Mouse (Mus musculus) R1 (cell line): ENCODE measurements around the gene Igdcc3.
"Not testable (repeated sequence)": the region's sequence is repeated elsewhere in the genome, so short reads cannot be mapped to it uniquely, and the experiment has no call there.

Experiments used
- DNase-seq: peaks from one replicate; pipeline ENCODE4 v3.0.0-alpha.2; 2018; ENCODE audit warnings: low read depth, low spot score

The Igdcc3 gene

DNA sequence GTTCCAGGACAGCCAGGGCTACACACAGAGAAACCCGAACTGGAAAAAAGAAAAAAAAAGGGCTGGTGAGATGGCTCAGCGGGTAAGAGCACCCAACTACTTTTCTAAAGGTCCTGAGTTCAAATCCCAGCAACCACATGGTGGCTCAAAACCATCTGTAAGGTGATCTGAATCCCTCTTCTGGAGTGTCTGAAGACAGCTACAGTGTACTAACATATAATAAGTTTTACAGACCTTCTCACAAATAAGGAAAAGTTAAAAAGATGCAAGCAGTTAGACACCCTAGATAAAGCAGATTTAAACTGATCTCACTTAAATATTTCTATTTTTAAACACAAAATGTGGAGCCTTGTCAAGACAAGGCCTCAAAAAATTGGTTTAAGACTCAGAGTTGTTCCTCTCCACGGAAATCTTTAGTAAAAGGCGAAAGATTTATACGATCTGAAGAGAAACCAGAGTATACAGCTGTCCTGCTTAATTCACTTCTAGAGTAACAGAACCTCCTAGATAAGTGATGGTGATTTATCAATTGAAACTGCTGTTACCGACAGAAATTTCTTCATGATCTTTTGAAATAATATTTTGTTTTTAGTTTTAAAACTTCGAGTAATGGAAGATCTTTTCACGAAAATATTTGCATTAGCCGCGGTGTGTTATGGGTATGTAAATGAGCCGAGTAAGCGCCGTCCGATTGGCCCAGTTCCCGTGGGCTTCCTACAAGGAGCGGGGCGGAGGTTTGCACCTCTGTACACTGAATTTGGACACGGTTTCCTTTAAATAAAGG is 60.6 kb downstream of the Igdcc3 start:
- peak; percentile 96 for DNase-seq

DNA sequence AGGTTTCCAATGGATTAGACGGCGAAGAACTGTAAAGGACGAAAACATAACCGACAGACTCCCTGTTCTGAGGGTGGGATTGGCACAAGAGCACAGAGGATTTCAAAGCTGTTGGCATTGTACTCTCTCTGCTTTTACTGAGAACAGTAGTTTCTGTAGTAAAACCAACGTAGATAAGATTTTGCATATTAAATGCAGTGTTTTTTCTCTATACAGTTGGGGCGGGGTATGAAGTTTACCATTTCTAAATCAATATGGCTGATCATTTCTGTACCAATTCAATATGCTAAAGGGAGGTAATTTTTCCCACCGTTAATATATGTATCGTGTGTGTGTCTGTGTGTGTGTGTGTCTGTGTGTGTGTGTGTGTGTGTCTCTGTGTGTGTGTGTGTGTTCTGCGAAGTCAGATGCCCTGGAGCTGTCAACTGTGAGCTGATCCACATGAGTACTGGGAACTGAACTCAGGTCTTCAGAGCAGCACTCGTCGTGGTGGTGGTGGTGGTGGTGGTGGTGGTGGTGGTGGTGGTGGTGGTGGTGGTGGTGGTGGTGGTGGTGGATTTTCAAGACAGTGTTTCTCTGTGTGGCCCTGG is 61.3 kb downstream of the Igdcc3 start:
- DNase-seq = no peak

DNA sequence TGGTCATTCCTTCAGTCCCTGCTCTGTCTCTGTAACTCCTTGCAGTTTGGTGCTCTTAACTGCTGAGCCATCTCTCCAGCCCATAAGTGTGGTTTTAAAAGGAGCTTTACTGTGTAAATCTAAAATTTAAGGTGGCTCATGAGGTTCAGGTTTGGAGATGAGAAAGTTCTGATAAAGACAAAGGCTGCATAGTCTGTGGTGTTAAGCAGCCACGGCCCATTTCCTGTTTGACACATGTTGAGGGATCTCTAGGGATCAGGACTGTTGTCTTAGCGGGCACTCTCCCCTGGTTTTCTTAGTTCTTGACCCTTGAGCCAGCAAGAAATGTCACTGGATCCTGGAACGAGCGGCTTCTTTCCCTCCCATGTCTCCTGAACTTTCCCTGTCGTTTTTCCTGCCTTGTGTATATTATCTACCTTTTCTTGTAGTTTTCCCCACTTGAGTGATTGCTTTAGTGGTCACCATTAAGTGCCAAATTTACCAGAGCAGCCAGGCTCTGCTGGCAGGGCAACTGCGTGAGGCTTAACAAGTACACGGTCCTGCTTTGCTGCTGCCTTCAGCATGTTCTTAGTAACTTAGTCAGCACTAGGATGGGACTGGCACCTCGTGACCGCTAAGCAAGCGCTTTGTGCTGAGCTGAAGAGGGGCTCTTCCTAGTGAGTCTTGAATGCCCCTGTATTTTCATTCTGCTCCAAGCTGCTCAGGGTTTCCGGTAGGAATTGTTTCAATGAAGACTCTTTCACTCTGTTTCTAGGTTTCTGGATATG is 64.2 kb downstream of the Igdcc3 start:
- no peak for DNase-seq

DNA sequence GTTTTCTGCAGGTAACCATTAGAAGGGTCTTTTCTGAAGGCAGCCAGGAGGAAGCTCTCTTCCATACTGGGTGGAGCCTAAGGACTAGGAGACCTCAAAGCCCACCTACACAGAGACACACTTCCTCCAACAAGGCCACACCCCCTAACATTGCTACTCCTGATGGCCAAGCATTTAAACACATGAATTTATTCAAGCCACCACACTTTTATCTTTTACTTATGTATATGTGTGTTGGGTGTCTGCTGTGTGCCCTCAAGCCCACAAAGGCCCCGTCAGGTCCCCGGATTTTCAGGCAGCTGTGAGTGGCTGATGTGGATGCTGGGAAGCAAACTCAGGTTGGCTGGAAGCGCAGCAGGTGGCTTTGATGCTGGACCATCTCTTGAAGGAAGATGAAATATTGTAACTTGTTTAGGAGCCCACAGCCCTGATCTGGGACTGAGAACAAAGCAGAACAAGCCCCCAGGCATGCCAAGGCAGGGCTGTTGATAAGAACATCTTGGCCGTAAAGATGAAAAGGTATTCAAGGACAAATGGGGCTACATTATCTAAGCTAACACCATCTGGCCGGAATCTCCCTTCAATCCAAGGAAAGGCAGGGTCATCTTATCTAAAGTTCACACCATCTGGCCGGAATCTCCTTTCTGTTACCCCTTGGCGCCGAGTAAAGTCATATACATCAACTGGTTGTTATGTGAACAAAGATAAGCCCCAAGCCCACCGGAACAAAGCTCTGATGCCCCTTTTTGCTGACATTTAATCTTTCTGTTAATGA is 66.2 kb downstream of the Igdcc3 start:
- not testable (repeated sequence) for DNase-seq

DNA sequence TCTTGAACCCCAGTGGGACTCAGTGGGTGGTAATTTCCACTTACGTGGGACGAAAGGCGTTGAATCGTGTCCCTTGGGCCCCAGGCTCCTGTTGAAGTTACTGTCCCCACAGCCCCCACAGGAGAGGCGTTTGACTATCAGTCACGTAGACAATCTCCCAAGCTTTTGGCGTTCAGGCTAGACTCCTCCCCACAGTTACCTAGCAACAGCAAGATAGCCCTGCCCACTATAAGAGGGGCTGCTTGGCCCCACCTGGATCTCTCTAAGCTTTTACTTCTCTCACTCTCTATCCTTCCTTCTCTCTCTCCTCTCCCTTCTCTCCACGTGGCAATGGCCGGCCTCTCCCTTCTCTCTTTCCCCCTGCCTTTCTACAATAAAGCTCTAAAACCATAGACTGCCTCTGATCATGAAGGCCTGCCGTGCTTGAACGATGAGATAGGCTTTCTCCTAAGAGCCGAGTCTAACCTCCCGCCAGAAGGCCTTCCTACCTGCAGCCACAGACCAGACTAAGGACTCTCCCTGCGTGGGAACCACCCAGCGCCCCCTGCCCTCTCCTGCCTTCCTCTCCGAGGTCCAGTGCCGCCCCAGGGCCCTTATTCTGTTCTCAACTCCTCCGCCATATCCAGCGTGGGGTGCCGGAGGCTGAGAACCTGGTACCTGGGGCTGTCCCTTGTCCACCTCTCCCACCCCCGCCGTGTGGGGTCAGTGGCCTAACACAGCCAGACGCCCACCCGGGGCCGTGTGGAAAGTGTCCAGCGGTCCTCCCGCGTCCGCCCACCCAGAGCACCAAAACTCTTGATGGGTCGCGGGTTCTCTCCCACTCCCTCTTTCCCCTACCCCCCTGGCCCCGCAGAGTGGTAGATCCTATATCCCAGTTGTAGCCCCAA is 67.5 kb downstream of the Igdcc3 start:
- DNase-seq = peak; percentile 76

DNA sequence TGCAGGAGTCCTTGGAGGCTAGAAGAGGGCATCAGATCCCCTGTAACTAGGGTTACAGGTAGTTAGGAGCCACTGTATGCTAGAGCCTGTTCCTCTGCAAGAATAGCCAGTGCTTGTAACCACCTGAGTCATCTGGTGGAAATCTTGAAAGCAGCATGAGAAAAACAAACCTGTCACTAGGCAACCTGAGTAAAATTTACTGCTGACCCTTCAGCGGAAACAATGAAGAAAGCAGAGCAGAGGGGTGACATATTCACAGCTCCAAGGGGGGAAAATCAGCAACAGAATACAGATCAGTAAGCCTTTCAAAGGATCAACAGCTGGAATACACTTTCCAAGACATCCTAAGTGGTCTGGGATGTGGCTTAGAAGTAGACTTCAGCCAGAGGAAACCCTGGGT is 70.6 kb downstream of the Igdcc3 start:
- DNase-seq = peak; percentile 59

DNA sequence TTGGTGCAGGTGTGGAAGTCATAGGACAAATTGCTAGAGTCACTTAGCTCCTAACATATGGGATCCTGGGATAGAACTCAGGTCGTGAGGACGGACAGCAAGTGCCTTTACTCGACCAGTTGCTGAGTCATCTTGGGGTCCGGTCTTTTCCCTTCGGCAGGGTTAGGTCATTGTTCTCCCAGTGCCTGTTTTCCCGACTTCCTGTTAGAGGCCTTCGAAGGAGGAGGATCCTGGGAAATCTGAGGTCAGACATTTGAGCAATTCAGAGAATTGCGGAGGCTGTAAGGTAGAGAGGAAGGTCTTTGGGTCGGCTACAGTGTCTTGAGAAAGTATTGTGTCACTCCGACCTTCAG is 73.4 kb downstream of the Igdcc3 start:
- DNase-seq = peak; percentile 97

DNA sequence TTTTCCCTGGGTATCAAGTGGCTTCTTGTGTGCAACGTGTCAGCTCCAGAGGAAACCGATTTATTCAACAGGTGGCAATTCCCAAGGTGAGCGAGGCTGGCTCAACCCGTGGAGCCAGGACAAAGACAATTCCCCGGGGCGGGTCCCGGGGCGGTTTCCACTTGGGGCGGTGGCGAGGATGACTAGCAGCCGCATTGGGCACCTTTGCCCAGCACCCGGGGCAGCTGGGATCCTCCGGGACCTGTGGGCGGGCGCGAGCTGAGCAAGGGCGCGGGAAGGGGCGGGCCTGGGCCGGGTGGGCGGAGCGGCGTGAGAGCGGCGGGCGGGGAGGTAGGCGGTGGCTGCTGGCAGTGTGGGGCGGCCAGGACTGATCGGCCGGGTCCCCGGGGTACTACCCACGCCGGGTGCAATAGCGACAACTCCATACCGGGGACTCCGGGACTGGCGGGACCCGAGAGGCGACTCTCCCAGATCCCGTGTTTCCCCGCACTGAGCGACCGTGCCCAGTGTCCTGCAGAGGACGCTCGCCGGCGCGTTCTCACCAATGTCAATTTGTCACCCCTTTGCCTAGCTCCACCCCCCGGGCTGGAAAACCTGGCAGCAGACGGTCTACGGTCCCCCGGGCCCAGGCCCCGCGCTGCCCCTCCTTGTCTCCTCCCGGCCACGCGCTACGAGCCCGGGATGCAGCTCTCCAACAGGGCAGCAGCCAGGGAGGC is 73.9 kb downstream of the Igdcc3 start:
- peak; percentile 82 for DNase-seq

DNA sequence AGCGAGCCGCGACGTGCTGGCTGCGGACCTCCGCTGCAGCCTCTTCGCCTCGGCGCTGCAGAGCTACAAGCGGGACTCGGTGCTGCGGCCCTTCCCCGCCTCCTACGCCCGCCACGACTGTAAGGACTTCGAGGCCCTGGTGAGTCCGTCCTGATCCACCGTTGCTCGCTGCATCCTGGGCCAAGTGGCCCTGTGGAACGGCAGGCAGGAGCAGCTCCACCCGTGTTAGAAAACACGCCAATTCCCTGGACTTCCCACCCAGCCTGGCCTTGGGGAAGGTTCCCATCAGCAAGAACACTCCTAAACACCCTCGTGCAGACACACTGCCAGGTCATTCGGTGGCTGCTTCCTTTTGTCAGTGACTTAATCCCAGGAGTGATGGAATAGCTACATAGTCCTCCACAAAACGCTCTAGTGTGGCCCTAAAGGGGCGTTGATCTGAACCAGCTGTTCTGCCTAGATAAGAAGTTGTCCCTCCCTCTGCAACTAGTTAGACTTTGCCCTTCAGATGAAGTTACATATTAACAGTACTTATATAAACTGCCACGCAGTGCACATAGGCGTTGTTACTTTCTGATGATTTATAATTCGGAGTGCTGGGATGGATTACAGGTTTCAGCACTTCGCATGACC is 74.6 kb downstream of the Igdcc3 start:
- DNase-seq = no peak

DNA sequence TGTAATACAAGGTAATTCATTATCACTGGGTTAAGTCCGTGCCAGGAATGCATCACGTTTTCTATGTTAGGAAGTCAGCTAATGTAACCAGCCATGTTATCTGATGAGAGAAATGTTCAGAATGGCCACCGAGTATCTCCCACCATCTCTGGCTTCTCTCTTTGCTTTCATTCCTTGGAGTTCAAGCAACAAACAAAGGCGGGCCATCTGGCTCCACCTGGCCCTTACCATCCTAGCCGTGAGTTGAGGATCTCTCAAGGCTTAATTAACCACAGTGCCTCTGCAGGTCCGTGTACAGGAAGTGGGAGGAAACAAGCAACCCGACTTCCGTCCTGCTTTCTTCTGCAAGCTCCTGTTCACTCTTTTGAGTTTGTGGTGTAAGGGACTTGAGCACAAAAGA is 76.0 kb downstream of the Igdcc3 start:
- DNase-seq = no peak

DNA sequence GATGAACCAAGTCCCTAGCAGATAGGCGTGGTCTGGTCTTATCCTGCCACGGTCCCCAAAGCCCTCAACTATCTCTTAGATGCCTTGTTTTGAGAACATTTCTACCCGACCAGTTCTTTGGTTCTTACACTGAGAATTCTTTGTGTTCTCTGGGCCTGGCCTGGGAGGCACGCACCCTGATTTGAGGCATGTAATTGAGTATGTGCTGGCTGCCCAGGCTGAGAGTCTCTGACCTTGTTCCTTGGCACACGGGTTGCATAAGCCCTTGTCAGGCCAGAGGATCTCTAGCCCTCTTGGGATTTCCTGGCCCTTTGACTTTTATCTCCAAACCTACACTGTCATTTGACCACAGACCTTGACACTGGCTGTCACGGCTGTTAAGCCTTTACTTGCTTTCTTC is 76.7 kb downstream of the Igdcc3 start:
- DNase-seq = no peak

DNA sequence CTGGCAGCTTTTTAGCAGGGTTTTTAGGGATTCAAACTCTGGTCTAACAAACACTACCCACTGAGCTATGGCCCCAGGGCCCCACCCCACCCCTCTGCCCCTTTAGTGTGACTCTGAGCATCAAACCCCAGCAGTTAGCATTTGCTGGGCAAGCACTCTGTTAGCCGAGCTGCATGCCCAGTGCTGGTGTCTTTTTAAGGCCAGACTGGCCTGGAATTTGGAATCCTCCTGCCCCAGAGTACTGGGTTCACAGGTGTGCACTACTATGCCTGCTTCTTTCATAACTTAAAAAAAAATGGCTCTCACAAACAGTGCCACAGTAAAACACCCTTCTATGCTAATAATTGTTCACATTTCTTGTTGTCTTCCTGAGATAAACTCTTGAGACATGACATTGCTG is 77.9 kb downstream of the Igdcc3 start:
- DNase-seq = no peak

DNA sequence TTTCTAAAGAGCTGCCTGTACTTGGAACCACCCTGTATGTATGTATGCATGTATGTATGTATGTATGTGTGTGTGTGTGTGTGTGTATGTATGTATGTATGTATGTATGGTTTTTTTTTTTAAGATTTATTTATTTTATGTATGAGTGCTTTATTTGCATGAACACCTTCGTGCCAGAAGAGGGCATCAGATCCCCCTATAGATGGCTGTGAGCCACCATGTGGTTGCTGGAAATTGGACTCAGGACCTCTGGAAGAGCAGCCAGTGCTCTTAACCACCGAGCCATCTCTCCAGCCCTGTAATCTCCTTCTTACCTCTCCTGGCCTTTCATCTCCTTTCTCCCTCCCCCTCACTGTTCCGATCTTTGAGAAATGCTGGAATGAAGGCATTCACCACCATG is 79.4 kb downstream of the Igdcc3 start:
- DNase-seq = not testable (repeated sequence)

DNA sequence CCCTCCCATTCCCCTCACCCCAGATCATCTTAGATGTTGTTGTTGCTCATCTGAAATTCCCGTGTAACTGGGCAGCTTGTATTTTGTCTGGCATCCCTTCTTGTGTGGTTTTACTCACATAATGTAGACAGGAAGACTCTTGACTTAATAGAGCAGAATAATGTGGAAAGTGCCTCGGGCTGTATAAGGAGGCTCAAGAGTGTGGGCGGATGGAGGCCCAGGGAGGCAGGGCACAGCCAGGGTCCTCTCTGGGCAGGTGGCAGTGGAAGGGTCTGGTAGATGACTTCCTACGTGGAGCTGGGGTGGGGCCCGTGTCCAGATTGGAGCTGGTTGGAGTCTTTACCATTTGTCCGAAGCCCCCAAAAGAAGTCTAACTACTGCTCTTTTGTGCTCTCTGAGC is 82.9 kb downstream of the Igdcc3 start:
- no peak for DNase-seq

DNA sequence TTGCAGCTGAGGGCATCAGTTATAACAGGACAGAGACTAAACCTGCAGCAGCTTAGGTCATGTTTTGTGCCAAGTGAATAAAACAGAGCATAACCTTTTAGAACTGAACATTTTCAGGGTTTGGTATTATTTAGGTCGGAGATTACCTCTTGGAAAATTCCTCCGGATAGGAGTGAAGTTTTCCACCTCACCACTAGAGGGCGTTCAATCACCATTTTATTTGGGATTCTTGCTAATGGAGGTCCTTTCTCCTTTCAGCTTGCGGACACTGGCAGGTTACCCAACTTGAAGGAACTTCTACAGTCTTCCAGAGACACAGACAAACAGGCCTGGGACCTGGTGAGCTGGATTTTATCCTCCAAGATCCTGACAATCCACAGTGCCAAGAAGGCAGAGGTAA is 84.8 kb downstream of the Igdcc3 start:
- DNase-seq = peak; percentile 71

DNA sequence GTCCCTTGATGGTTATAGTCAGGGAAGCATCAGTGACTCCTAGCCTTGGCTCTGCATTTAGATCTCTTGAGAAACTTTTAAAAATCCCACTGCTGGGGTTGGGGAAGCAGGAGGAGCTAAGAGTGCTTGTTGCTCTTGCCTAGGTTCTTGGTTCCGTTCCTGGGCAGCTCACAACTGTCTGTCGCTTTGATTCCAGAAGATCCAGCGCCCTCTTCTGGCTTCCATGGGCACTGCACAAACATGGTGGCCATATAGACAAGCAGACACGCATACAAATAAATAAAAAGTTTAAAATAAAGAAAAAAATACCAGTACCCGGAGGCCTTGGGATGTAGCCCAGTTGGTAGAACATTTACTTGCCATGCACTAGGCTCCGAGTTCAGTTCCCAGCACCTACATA is 89.3 kb downstream of the Igdcc3 start:
- DNase-seq = no peak

DNA sequence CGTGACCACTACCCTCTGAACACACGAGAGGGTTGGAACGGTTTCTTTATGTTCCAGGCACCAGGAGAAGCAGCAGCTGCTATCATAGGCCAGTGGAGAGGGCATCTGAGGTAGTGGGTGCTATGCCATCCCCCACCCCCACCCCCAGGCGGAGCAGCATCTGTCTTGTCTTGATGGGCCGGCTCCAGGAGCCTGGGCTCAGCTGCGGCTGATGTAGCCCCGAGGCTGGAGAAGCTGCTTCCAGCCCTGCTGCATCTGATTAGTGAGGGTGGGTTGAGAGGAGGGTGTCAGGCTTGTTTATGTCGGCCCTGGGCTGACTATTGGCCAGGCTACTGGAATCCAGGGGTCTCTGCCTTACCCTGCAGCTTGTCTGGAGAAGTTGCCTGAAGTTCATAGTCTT is 90.3 kb downstream of the Igdcc3 start:
- no peak for DNase-seq

DNA sequence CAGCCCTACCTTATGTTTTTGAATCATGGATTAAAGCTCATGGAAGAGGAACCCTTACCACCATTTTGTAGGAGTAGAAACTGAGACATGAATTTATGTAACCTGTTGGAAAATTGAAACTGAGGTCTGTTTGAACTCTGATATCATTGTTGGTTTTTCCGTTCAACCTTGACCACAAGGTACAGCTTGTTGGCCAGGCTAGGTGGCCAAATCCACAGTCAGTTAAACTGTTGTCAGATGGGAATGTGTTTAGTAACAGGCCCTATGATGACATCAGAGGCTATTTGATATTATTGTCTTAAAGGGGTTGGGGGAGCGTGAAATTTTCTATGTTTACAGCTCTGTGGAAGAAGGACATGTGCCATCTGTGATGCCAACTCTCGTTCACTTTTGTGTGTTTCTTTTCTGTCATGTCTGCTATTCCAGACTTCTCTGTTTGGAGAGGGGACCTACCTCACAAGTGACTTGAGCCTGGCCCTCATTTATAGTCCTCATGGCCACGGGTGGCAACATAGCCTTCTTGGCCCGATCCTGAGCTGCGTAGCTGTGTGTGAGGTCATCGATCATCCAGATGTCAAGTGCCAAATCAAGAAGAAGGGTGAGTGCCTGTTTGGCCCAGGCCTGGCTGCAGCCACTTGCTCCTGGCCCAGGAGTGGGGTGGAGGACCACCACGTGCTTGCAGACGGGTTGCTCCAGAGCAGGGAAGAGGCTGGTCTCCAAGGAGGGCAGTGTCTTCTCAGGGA is 92.4 kb downstream of the Igdcc3 start:
- no peak for DNase-seq

DNA sequence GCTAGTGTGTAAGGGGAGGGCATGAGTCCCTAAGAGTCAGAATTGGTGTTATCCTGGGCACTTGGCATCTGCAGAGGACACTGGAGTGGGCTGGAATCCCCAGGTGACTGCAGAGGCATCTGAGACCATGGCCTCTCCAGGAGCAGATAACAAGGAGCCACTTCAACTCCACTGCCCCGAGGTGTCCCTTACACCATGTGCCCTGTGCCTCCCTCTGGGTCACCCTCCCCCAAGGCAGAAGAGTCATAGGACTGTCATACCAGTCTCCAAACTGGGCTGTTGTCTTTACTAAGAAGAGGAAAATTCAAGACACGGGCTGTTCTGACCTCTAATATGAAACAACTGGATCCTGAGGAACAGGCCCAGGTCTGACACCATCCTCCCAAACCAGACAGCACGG is 93.7 kb downstream of the Igdcc3 start:
- DNase-seq = no peak
